Mouse (Mus musculus) frontal cortex, adult 2 months (tissue): ENCODE results near the gene Npdc1. TPM values are rescaled to one million over a fixed set of nuclear protein-coding genes. Genes with fewer than 3 reads are reported as not detected.

Experiments
- DNase-seq, 2 experiments: peaks; one replicate each; pipeline ENCODE4 v3.0.0; 2022; ENCODE audit warnings: low spot score in 1 of 2; ENCODE audit errors: extremely low spot score in 1 of 2
- polyA plus RNA-seq: library from polyadenylated mRNA; depleted of rRNA; stranded (reverse); fragments of >200 nt; gene quantifications from 2 replicates; pipeline ENCODE4 v1.2.3, GENCODE M21; 2012

Npdc1 gene
- polyA plus RNA-seq, 1 experiment, result 383 TPM

- DNase-seq, result peak; percentile 91 to 97
Measured at GRCm38 (mm10) chr2:25428442-25429236, 29.5 kb downstream of the Npdc1 start, which contains the start of gene Abca2. TSS of gene Abca2 (plus strand) at chr2:25428703.

- DNase-seq, result peak in 1 of 2 experiments; percentile 40
Measured at GRCm38 (mm10) chr2:25429435-25430180, 30.5 kb downstream of the Npdc1 start.

- DNase-seq, result peak in 1 of 2 experiments; percentile 35
Measured at GRCm38 (mm10) chr2:25430395-25431233, 31.5 kb downstream of the Npdc1 start.

- no peak for DNase-seq
Measured at GRCm38 (mm10) chr2:25431308-25431855, 32.2 kb downstream of the Npdc1 start.

GRCm38 (mm10) chr2:25432326-25433098 lies 33.4 kb downstream of the Npdc1 start:
- no peak for DNase-seq

GRCm38 (mm10) chr2:25433101-25433500 lies 34.0 kb downstream of the Npdc1 start:
- DNase-seq, result no peak

GRCm38 (mm10) chr2:25434292-25434691 lies 35.1 kb downstream of the Npdc1 start:
- DNase-seq, result no peak

- DNase-seq, result no peak
Measured at GRCm38 (mm10) chr2:25436286-25436820, 37.2 kb downstream of the Npdc1 start.

- no peak for DNase-seq
Measured at GRCm38 (mm10) chr2:25441067-25441466, 41.9 kb downstream of the Npdc1 start.

GRCm38 (mm10) chr2:25442682-25443081 lies 43.5 kb downstream of the Npdc1 start:
- no peak for DNase-seq

- no peak for DNase-seq
Measured at GRCm38 (mm10) chr2:25450853-25451647, 51.9 kb downstream of the Npdc1 start.

GRCm38 (mm10) chr2:25452951-25453350 lies 53.8 kb downstream of the Npdc1 start:
- no peak for DNase-seq

GRCm38 (mm10) chr2:25456205-25456953 lies 57.2 kb downstream of the Npdc1 start, which contains the start of gene Clic3:
TSS of gene Clic3 (plus strand) at chr2:25456838.
- DNase-seq, result no peak

- no peak for DNase-seq
Measured at GRCm38 (mm10) chr2:25457022-25457896, 58.1 kb downstream of the Npdc1 start.

- no peak for DNase-seq
Measured at GRCm38 (mm10) chr2:25458911-25459310, 59.8 kb downstream of the Npdc1 start.
